Mouse (Mus musculus): ENCODE results near the gene Obp2b.
"Not testable (repeated sequence)": the region's sequence is repeated elsewhere in the genome, so short reads cannot be mapped to it uniquely, and the experiment has no call there.

Gene Obp2b

GRCm38 (mm10) chr2:25736709-25737108, at the start of gene Obp2b:
Gene Obp2b (plus strand): TSS chr2:25737009.
- not testable (repeated sequence) for DNase-seq

GRCm38 (mm10) chr2:25694605-25695004, 42.2 kb upstream of the Obp2b start:
- peak; percentile 9 for DNase-seq

GRCm38 (mm10) chr2:25696951-25697350, 39.9 kb upstream of the Obp2b start:
- no peak for DNase-seq

GRCm38 (mm10) chr2:25698696-25699095, 38.1 kb upstream of the Obp2b start:
- DNase-seq = peak; percentile 18

- DNase-seq = not testable (repeated sequence)
Observed at GRCm38 (mm10) chr2:25699743-25700142, 37.1 kb upstream of the Obp2b start, which contains the start of gene Obp2a. Gene Obp2a (plus strand): TSS chr2:25700043.

GRCm38 (mm10) chr2:25701001-25701400, 35.8 kb upstream of the Obp2b start:
- no peak for DNase-seq

- DNase-seq = no peak
Observed at GRCm38 (mm10) chr2:25703706-25704105, 33.1 kb upstream of the Obp2b start.

- peak; percentile 61 for DNase-seq
Observed at GRCm38 (mm10) chr2:25706643-25707481, 29.9 kb upstream of the Obp2b start, which contains the start of gene Bmyc. Gene Bmyc (plus strand): TSS chr2:25706739.

GRCm38 (mm10) chr2:25708121-25708520, 28.7 kb upstream of the Obp2b start:
- DNase-seq = peak; percentile 17

- not testable (repeated sequence) for DNase-seq
Observed at GRCm38 (mm10) chr2:25709056-25709455, 27.8 kb upstream of the Obp2b start.

- not testable (repeated sequence) for DNase-seq
Observed at GRCm38 (mm10) chr2:25709791-25710190, 27.0 kb upstream of the Obp2b start.

- DNase-seq = not testable (repeated sequence)
Observed at GRCm38 (mm10) chr2:25711641-25712040, 25.2 kb upstream of the Obp2b start.

- no peak for DNase-seq
Observed at GRCm38 (mm10) chr2:25717222-25717621, 19.6 kb upstream of the Obp2b start.

- DNase-seq = no peak
Observed at GRCm38 (mm10) chr2:25733199-25733930, 3.4 kb upstream of the Obp2b start.

- no peak for DNase-seq
Observed at GRCm38 (mm10) chr2:25741671-25742070, 4.9 kb downstream of the Obp2b start.

GRCm38 (mm10) chr2:25754201-25754600, 17.4 kb downstream of the Obp2b start:
- DNase-seq = peak; percentile 13

- no peak for DNase-seq
Observed at GRCm38 (mm10) chr2:25758064-25758625, 21.3 kb downstream of the Obp2b start.

GRCm38 (mm10) chr2:25765269-25765668, 28.5 kb downstream of the Obp2b start, which contains the start of gene Lcn3:
Gene Lcn3 (plus strand): TSS chr2:25765569.
- DNase-seq = no peak

- DNase-seq = no peak
Observed at GRCm38 (mm10) chr2:25767764-25768163, 31.0 kb downstream of the Obp2b start.

GRCm38 (mm10) chr2:25773507-25773906, 36.7 kb downstream of the Obp2b start:
- DNase-seq = no peak

GRCm38 (mm10) chr2:25774640-25775039, 37.8 kb downstream of the Obp2b start:
- DNase-seq = no peak

GRCm38 (mm10) chr2:25775991-25776390, 39.2 kb downstream of the Obp2b start:
- no peak for DNase-seq

GRCm38 (mm10) chr2:25776717-25777116, 39.9 kb downstream of the Obp2b start, which contains the start of gene Lcn11:
Gene Lcn11 (plus strand): TSS chr2:25777017.
- no peak for DNase-seq

All from kidney, adult 11 months (tissue).